Mouse (Mus musculus) G1E-ER4 (cell line): ENCODE results near the gene Hps1. TPM values are rescaled to one million over a fixed set of nuclear protein-coding genes. Genes with fewer than 3 reads are reported as not detected.

Experiments
- GATA1 ChIP-seq: IDR thresholded peaks from one replicate; pipeline ENCODE4 v1.8.0; 2012; ENCODE audit warnings: low read length, inconsistent platforms
- polyA plus RNA-seq: library from polyadenylated mRNA; stranded (reverse); fragments of >175 nt; gene quantifications from 2 replicates; pipeline ENCODE4 v1.2.3, GENCODE M21; 2012

Gene Hps1
- polyA plus RNA-seq, 1 experiment = 34.1 TPM

- no peak for TF ChIP-seq GATA1
Observed at GRCm38 (mm10) chr19:42769648-42770047, 10.1 kb downstream of the Hps1 start.

GRCm38 (mm10) chr19:42767361-42767760, 12.4 kb downstream of the Hps1 start:
- no peak for TF ChIP-seq GATA1

GRCm38 (mm10) chr19:42764398-42764797, 15.4 kb downstream of the Hps1 start:
- no peak for TF ChIP-seq GATA1

GRCm38 (mm10) chr19:42756671-42757070, 23.1 kb downstream of the Hps1 start:
- no peak for TF ChIP-seq GATA1

- no peak for TF ChIP-seq GATA1
Observed at GRCm38 (mm10) chr19:42755148-42755870, 24.5 kb downstream of the Hps1 start.

- no peak for TF ChIP-seq GATA1
Observed at GRCm38 (mm10) chr19:42753141-42753917, 26.4 kb downstream of the Hps1 start.

GRCm38 (mm10) chr19:42752363-42752931, 27.3 kb downstream of the Hps1 start, which contains the start of gene Pyroxd2:
Pyroxd2 (minus strand) TSS chr19:42752775.
- TF ChIP-seq GATA1 = no peak

GRCm38 (mm10) chr19:42750196-42750595, 29.6 kb downstream of the Hps1 start:
- TF ChIP-seq GATA1 = no peak

GRCm38 (mm10) chr19:42746702-42747101, 33.1 kb downstream of the Hps1 start:
- no peak for TF ChIP-seq GATA1

- TF ChIP-seq GATA1 = no peak
Observed at GRCm38 (mm10) chr19:42745869-42746224, 33.9 kb downstream of the Hps1 start.

- no peak for TF ChIP-seq GATA1
Observed at GRCm38 (mm10) chr19:42745084-42745868, 34.5 kb downstream of the Hps1 start.

GRCm38 (mm10) chr19:42744162-42744586, 35.6 kb downstream of the Hps1 start:
- TF ChIP-seq GATA1 = no peak

- TF ChIP-seq GATA1 = no peak
Observed at GRCm38 (mm10) chr19:42743261-42743660, 36.5 kb downstream of the Hps1 start.

- no peak for TF ChIP-seq GATA1
Observed at GRCm38 (mm10) chr19:42741884-42742283, 37.9 kb downstream of the Hps1 start.

- no peak for TF ChIP-seq GATA1
Observed at GRCm38 (mm10) chr19:42740163-42740899, 39.4 kb downstream of the Hps1 start.
